Mouse (Mus musculus): Measurements from ENCODE around the gene Srd5a1. TPM values are rescaled to one million over a fixed set of nuclear protein-coding genes. Genes with fewer than 3 reads are reported as not detected.
A peak's percentile ranks its signal among the peaks of the same experiment; 100 is the strongest.

Srd5a1 gene
- 2.8 and 3.2 TPM in 2 replicates for polyA plus RNA-seq (2011; ENCODE audit: insufficient read length, low read depth, missing spikeins)

GRCm38 (mm10) chr13:69611398-69612174 is at the start of gene Srd5a1:
Gene Srd5a1, minus strand, starts transcription at chr13:69611442.
- no peak for TF ChIP-seq CTCF (IDR thresholded peaks at IDR 0.05; ENCODE audit: borderline replicate concordance, insufficient read depth, low read length)
- TF ChIP-seq POLR2A (IDR thresholded peaks at IDR 0.05; ENCODE audit: low read depth, low read length) = peak; percentile 66
- Histone ChIP-seq H3K4me1 (ENCODE audit: control insufficient read depth, insufficient read depth, low read length) (0 out of 2 replicates have a peak, but pooled peaks cover 4% of the 10 kb centered on the region), H3K4me3 (ENCODE audit: insufficient read depth, low read length) (peak within 1 kb of the TSS; percentile 99), H3K27ac (ENCODE audit: insufficient read depth, low read length) (peak within 1 kb of the TSS; percentile 61)

- no peak for TF ChIP-seq CTCF (IDR thresholded peaks at IDR 0.05; ENCODE audit: borderline replicate concordance, insufficient read depth, low read length)
- TF ChIP-seq POLR2A (IDR thresholded peaks at IDR 0.05; ENCODE audit: low read depth, low read length) = no peak
- H3K4me1 ChIP-seq (ENCODE audit: control insufficient read depth, insufficient read depth, low read length) = no peaks in the 10 kb centered on the region
- no peak overlapping the region for H3K4me3 ChIP-seq (ENCODE audit: insufficient read depth, low read length)
- no peak overlapping the region for H3K27ac ChIP-seq (ENCODE audit: insufficient read depth, low read length)
Observed at GRCm38 (mm10) chr13:69654508-69654907, 43.3 kb upstream of the Srd5a1 start.

GRCm38 (mm10) chr13:69646481-69646880 is 35.2 kb upstream of the Srd5a1 start:
- H3K4me3 ChIP-seq (ENCODE audit: insufficient read depth, low read length) = no peak overlapping the region
- no peaks in the 10 kb centered on the region for H3K4me1 ChIP-seq (ENCODE audit: control insufficient read depth, insufficient read depth, low read length)
- TF ChIP-seq CTCF (IDR thresholded peaks at IDR 0.05; ENCODE audit: borderline replicate concordance, insufficient read depth, low read length) = no peak
- no peak for TF ChIP-seq POLR2A (IDR thresholded peaks at IDR 0.05; ENCODE audit: low read depth, low read length)
- no peak overlapping the region for H3K27ac ChIP-seq (ENCODE audit: insufficient read depth, low read length)

- no peaks in the 10 kb centered on the region for H3K4me1 ChIP-seq (ENCODE audit: control insufficient read depth, insufficient read depth, low read length)
- H3K27ac ChIP-seq (ENCODE audit: insufficient read depth, low read length) = no peak overlapping the region
- TF ChIP-seq CTCF (IDR thresholded peaks at IDR 0.05; ENCODE audit: borderline replicate concordance, insufficient read depth, low read length) (no peak), POLR2A (IDR thresholded peaks at IDR 0.05; ENCODE audit: low read depth, low read length) (no peak)
- no peak overlapping the region for H3K4me3 ChIP-seq (ENCODE audit: insufficient read depth, low read length)
Observed at GRCm38 (mm10) chr13:69645694-69646423, 34.6 kb upstream of the Srd5a1 start.

GRCm38 (mm10) chr13:69644427-69645166 is 33.4 kb upstream of the Srd5a1 start:
- TF ChIP-seq POLR2A (IDR thresholded peaks at IDR 0.05; ENCODE audit: low read depth, low read length) (no peak), CTCF (IDR thresholded peaks at IDR 0.05; ENCODE audit: borderline replicate concordance, insufficient read depth, low read length) (no peak)

GRCm38 (mm10) chr13:69643937-69644336 is 32.7 kb upstream of the Srd5a1 start:
- TF ChIP-seq CTCF (IDR thresholded peaks at IDR 0.05; ENCODE audit: borderline replicate concordance, insufficient read depth, low read length) (no peak), POLR2A (IDR thresholded peaks at IDR 0.05; ENCODE audit: low read depth, low read length) (no peak)
- no peak overlapping the region for H3K4me3 ChIP-seq (ENCODE audit: insufficient read depth, low read length)
- no peak overlapping the region for H3K27ac ChIP-seq (ENCODE audit: insufficient read depth, low read length)
- no peaks in the 10 kb centered on the region for H3K4me1 ChIP-seq (ENCODE audit: control insufficient read depth, insufficient read depth, low read length)

More at GRCm38 (mm10) chr13:69644427-69645166, 33.4 kb upstream of the Srd5a1 start:
- H3K4me3 ChIP-seq (ENCODE audit: insufficient read depth, low read length) = no peak overlapping the region
- no peaks in the 10 kb centered on the region for H3K4me1 ChIP-seq (ENCODE audit: control insufficient read depth, insufficient read depth, low read length)
- H3K27ac ChIP-seq (ENCODE audit: insufficient read depth, low read length) = no peak overlapping the region

GRCm38 (mm10) chr13:69642656-69643216 is 31.5 kb upstream of the Srd5a1 start:
- H3K4me1 ChIP-seq (ENCODE audit: control insufficient read depth, insufficient read depth, low read length) = no peaks in the 10 kb centered on the region
- H3K4me3 ChIP-seq (ENCODE audit: insufficient read depth, low read length) = no peak overlapping the region
- no peak overlapping the region for H3K27ac ChIP-seq (ENCODE audit: insufficient read depth, low read length)
- TF ChIP-seq CTCF (IDR thresholded peaks at IDR 0.05; ENCODE audit: borderline replicate concordance, insufficient read depth, low read length) = no peak
- TF ChIP-seq POLR2A (IDR thresholded peaks at IDR 0.05; ENCODE audit: low read depth, low read length) = no peak

GRCm38 (mm10) chr13:69641017-69641416 is 29.8 kb upstream of the Srd5a1 start:
- H3K4me1 ChIP-seq (ENCODE audit: control insufficient read depth, insufficient read depth, low read length) = no peaks in the 10 kb centered on the region
- no peak overlapping the region for H3K27ac ChIP-seq (ENCODE audit: insufficient read depth, low read length)
- H3K4me3 ChIP-seq (ENCODE audit: insufficient read depth, low read length) = no peak overlapping the region
- no peak for TF ChIP-seq POLR2A (IDR thresholded peaks at IDR 0.05; ENCODE audit: low read depth, low read length)
- no peak for TF ChIP-seq CTCF (IDR thresholded peaks at IDR 0.05; ENCODE audit: borderline replicate concordance, insufficient read depth, low read length)

GRCm38 (mm10) chr13:69640541-69640940 is 29.3 kb upstream of the Srd5a1 start:
- no peak for TF ChIP-seq CTCF (IDR thresholded peaks at IDR 0.05; ENCODE audit: borderline replicate concordance, insufficient read depth, low read length)
- TF ChIP-seq POLR2A (IDR thresholded peaks at IDR 0.05; ENCODE audit: low read depth, low read length) = no peak
- H3K4me1 ChIP-seq (ENCODE audit: control insufficient read depth, insufficient read depth, low read length) = no peaks in the 10 kb centered on the region
- H3K27ac ChIP-seq (ENCODE audit: insufficient read depth, low read length) = no peak overlapping the region
- no peak overlapping the region for H3K4me3 ChIP-seq (ENCODE audit: insufficient read depth, low read length)
